Mouse (Mus musculus) liver, embryonic 11.5 days (tissue): ENCODE data around the gene Tmem91. TPM values are rescaled to one million over a fixed set of nuclear protein-coding genes. Genes with fewer than 3 reads are reported as not detected.

Experiments used
- ATAC-seq: fragments of 200-750 bp; cut with Nextera tagmentation; replicated peaks from 2 replicates; pipeline ENCODE4 v1.8.0; 2017; ENCODE audit warnings: moderate number of reproducible peaks, mild to moderate bottlenecking, moderate TSS enrichment, moderate library complexity; ENCODE audit not compliant: low FRiP score
- DNase-seq: peaks from one replicate; pipeline ENCODE4 v3.0.0-alpha.2; 2017; ENCODE audit warnings: low spot score
- H3K27ac ChIP-seq: fragments of 300-500 bp; sonication (generic); 2 replicates; pipeline ENCODE4 v1.5.1; 2014; ENCODE audit warnings: mild to moderate bottlenecking, low read depth, low read length, control low read depth
- H3K27me3 ChIP-seq: fragments of 300-500 bp; sonication (generic); replicated peaks from 2 replicates; pipeline ENCODE4 v1.6.1; 2014; ENCODE audit warnings: low read length, mixed read lengths; ENCODE audit not compliant: control insufficient read depth, insufficient read depth
- H3K36me3 ChIP-seq: fragments of 300-500 bp; sonication (generic); 2 replicates; pipeline ENCODE4 v1.6.1; 2014; ENCODE audit warnings: mild to moderate bottlenecking, low read length, moderate library complexity, mixed read lengths; ENCODE audit not compliant: control insufficient read depth, insufficient read depth
- H3K4me1 ChIP-seq: fragments of 300-500 bp; sonication (generic); replicated peaks from 2 replicates; pipeline ENCODE4 v1.6.1; 2014; ENCODE audit warnings: low read length, mixed read lengths; ENCODE audit not compliant: control insufficient read depth, insufficient read depth
- H3K4me2 ChIP-seq: fragments of 300-500 bp; sonication (generic); 2 replicates; pipeline ENCODE4 v1.6.1; 2014; ENCODE audit warnings: mild to moderate bottlenecking, control low read depth, moderate library complexity
- H3K4me3 ChIP-seq: fragments of 300-500 bp; sonication (generic); 2 replicates; pipeline ENCODE4 v1.5.1; 2014; ENCODE audit warnings: low read depth, low read length, control low read depth
- H3K9ac ChIP-seq: fragments of 300-500 bp; sonication (generic); 2 replicates; pipeline ENCODE4 v1.6.1; 2014; ENCODE audit warnings: low read depth, low read length, control low read depth
- H3K9me3 ChIP-seq: fragments of 300-500 bp; sonication (generic); 2 replicates; pipeline ENCODE4 v1.6.1; 2016; ENCODE audit warnings: low read length, inconsistent platforms, mixed read lengths; ENCODE audit not compliant: control insufficient read depth
- WGBS: fragments of 180-500 bp; shearing (Covaris S2); extraction: QIAGEN DNeasy Blood & Tissue Kit; methylation state at CpG from one replicate; pipeline ENCODE4 v1.1.7; 2014; 5-methylcytosine and 5-hydroxymethylcytosine counted together
- polyA plus RNA-seq: library from polyadenylated mRNA; unstranded; fragments of >200 nt; fragmentation: Nextera tagmentation; extraction: Ambion mirVana; gene quantifications from 2 replicates; pipeline ENCODE4 v1.2.1, GENCODE M21; 2014

Tmem91 gene
- polyA plus RNA-seq, 1 experiment from 2014 or later = 3.3 TPM

GRCm38 (mm10) chr7:25632679-25633078 lies 42.3 kb downstream of the Tmem91 start:
- H3K9ac ChIP-seq = no peak overlapping the region
- peaks cover 4% of the 10 kb centered on the region; the same call in 1 of the 2 replicates for H3K36me3 ChIP-seq
- H3K27me3 ChIP-seq = no peaks in the 10 kb centered on the region
- no peak for ATAC-seq
- no peak overlapping the region for H3K4me2 ChIP-seq
- H3K27ac ChIP-seq = no peak overlapping the region
- peaks cover 8% of the 10 kb centered on the region for H3K4me1 ChIP-seq
- H3K4me3 ChIP-seq = no peak overlapping the region
- WGBS = 69% methylated on average over 5 of the region's 5 CpGs
- no peaks in the 10 kb centered on the region for H3K9me3 ChIP-seq
- DNase-seq = no peak

DNA sequence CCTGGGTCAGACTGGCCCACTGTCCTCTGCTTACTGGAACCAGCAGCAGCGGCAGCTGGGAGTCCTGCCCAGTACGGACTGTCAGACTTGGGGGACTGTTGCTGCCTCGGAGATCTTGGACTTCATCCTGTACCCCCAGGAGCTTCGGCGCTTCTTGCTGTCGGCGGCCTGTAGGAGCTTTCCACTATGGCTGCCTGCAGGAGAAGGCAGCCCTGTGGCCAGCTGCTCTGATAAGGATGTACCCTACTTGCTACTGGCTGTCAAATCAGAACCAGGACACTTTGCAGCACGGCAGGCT lies 46.7 kb downstream of the Tmem91 start:
- Histone ChIP-seq H3K4me3 (peak overlapping the region; percentile 54), H3K9me3 (no peaks in the 10 kb centered on the region), H3K4me1 (peaks cover 20% of the 10 kb centered on the region), H3K4me2 (peak overlapping the region; percentile 91), H3K9ac (peak overlapping the region; percentile 61), H3K27me3 (no peaks in the 10 kb centered on the region), H3K36me3 (peaks cover 4% of the 10 kb centered on the region; the same call in 1 of the 2 replicates), H3K27ac (no peak overlapping the region)
- no peak for DNase-seq
- WGBS = 61% methylated on average over 8 of the region's 8 CpGs
- no peak for ATAC-seq

DNA sequence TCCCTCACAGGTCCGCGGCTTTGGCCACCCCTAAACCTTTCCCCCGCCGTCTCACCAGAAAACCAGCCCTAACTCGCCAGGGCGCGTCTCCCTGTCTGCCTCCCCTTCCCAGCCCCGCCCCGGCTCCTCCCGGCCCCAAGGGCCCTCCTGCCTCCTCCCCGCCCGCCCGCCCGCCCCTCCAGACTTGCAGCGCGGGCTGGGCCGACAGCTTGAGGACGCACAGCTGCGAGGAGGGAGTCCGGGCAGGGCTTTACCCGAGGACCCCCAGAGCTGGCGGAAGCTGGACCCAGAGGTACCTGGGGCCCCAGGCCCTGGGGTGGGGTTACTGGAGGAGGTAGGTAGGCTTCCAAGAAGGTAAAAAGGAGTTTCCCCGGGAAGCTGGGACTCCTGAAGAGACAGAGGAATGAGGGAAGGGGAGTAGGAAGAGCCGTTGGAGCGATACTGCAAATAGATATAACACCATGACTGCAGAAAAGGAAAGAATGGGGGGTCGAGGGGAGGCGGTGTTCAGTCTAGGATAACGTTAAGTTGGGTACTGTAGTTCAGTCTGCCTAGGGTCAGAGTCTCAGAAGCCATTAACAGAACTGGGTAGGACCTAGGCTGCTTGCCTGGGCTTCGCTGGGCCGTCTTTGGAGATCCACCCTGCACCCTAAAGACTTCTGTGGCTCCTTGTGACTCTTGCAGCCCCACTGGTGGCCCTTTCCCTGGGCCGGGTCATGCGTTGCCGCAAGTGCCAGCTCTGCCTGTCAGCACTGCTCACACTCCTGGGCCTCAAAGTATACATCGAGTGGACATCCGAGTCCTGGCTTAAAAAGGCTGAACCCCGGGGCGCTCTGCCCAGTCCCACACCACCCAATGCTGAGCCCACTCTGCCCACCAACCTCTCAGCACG lies 47.3 kb downstream of the Tmem91 start:
- H3K36me3 ChIP-seq = no peaks in the 10 kb centered on the region; the same call in 1 of the 2 replicates
- no peaks in the 10 kb centered on the region for H3K9me3 ChIP-seq
- peak overlapping the region; percentile 61 for H3K9ac ChIP-seq
- DNase-seq (peak; percentile 77), ATAC-seq (peak; percentile 84)
- WGBS = 16% methylated on average over 38 of the region's 38 CpGs
- H3K4me3 ChIP-seq = peak overlapping the region; percentile 54
- H3K27ac ChIP-seq = peak overlapping the region; percentile 73; the same call in 1 of the 2 replicates
- H3K4me2 ChIP-seq = peak overlapping the region; percentile 91
- no peaks in the 10 kb centered on the region for H3K27me3 ChIP-seq
- H3K4me1 ChIP-seq = peaks cover 20% of the 10 kb centered on the region

- ATAC-seq (0 out of 2 replicates have a peak, but pooled peaks have one; percentile 35), DNase-seq (peak; percentile 49)
- Histone ChIP-seq H3K9ac (peak within 1 kb of the TSS; percentile 61), H3K4me2 (peak within 1 kb of the TSS; percentile 91), H3K27ac (peak within 1 kb of the TSS; percentile 73), H3K27me3 (no peaks in the 10 kb centered on the region), H3K36me3 (0 out of 2 replicates have a peak, but pooled peaks cover 3% of the 10 kb centered on the region), H3K9me3 (no peaks in the 10 kb centered on the region), H3K4me3 (peak within 1 kb of the TSS; percentile 54), H3K4me1 (peaks cover 20% of the 10 kb centered on the region)
- WGBS = 10% methylated on average over 29 of the region's 29 CpGs
Measured at GRCm38 (mm10) chr7:25626509-25627430, 48.2 kb downstream of the Tmem91 start, which contains the start of gene B3gnt8. Gene B3gnt8 (plus strand): TSS chr7:25626654.

GRCm38 (mm10) chr7:25625594-25626250 lies 49.2 kb downstream of the Tmem91 start:
- DNase-seq (no peak), ATAC-seq (0 out of 2 replicates have a peak, but pooled peaks have one; percentile 2)
- WGBS = 68% methylated on average over 10 of the region's 10 CpGs
- Histone ChIP-seq H3K9me3 (no peaks in the 10 kb centered on the region), H3K27me3 (no peaks in the 10 kb centered on the region), H3K9ac (no peak overlapping the region), H3K4me1 (peaks cover 20% of the 10 kb centered on the region), H3K36me3 (0 out of 2 replicates have a peak, but pooled peaks cover 3% of the 10 kb centered on the region), H3K27ac (no peak overlapping the region), H3K4me3 (no peak overlapping the region), H3K4me2 (no peak overlapping the region)

DNA sequence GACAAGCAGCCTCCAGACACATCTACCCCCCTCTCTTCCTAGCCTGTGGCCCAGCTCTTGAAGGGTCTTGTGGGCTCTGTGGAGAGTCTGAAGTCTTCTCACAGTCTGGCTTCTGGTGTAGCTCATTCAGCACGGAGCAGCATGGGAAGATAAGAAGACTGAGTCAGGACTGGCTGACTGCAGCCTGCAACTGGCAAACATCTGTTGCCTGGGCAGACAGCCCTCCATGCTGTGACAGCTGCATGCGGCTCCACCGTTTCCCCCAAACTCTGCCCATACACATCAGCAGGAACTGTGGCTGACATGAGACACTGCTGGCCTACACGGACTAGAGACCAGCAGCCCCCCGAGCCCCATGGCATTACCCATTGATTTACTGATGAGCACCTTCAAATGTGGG lies 50.1 kb downstream of the Tmem91 start:
- H3K27me3 ChIP-seq = no peaks in the 10 kb centered on the region
- H3K9ac ChIP-seq = no peak overlapping the region
- no peak for DNase-seq
- peaks cover 24% of the 10 kb centered on the region for H3K4me1 ChIP-seq
- no peak overlapping the region for H3K4me3 ChIP-seq
- no peaks in the 10 kb centered on the region for H3K9me3 ChIP-seq
- no peak overlapping the region for H3K27ac ChIP-seq
- ATAC-seq = no peak
- H3K4me2 ChIP-seq = no peak overlapping the region
- 0 out of 2 replicates have a peak, but pooled peaks cover 3% of the 10 kb centered on the region for H3K36me3 ChIP-seq
- 62% methylated on average over 5 of the region's 5 CpGs for WGBS

DNA sequence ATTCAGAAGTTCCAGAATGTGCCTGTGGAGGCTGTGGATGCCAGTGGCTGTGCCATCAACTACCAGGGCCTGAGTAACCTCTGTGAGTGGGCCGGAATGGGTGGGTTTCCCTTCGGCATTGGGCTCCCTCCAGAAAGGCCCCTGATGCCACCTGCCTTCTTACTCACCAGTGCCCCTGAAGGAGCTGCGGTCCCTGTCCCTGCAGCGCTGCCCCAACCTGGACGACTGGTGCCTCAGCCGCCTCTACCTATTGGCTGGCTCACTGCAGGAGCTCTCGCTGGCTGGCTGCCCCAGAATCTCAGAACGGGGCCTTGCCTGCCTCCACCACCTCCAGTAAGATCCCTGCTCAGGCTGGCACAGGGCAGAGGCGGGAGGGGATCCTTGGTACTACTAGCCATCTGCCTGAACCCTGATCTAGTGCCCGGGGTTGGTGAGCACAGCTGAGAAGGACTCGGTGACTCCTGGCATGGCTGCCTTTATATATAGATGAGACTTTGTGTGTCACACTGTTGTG lies 51.1 kb downstream of the Tmem91 start:
- no peak overlapping the region; the same call in 1 of the 2 replicates for H3K27ac ChIP-seq
- ATAC-seq (no peak), DNase-seq (no peak)
- no peak overlapping the region for H3K9ac ChIP-seq
- no peaks in the 10 kb centered on the region for H3K9me3 ChIP-seq
- H3K4me2 ChIP-seq = no peak overlapping the region
- 86% methylated on average over 11 of the region's 11 CpGs for WGBS
- 0 out of 2 replicates have a peak, but pooled peaks cover 3% of the 10 kb centered on the region for H3K36me3 ChIP-seq
- H3K27me3 ChIP-seq = no peaks in the 10 kb centered on the region
- H3K4me3 ChIP-seq = no peak overlapping the region
- peaks cover 24% of the 10 kb centered on the region for H3K4me1 ChIP-seq

- ATAC-seq = no peak
Measured at GRCm38 (mm10) chr7:25620751-25621150, 54.2 kb downstream of the Tmem91 start.

More at GRCm38 (mm10) chr7:25620751-25621150, 54.2 kb downstream of the Tmem91 start:
- H3K36me3 ChIP-seq = 0 out of 2 replicates have a peak, but pooled peaks cover 3% of the 10 kb centered on the region
- no peak overlapping the region for H3K9ac ChIP-seq
- H3K4me2 ChIP-seq = no peak overlapping the region
- DNase-seq = no peak
- no peak overlapping the region for H3K27ac ChIP-seq
- no peaks in the 10 kb centered on the region for H3K9me3 ChIP-seq
- H3K4me3 ChIP-seq = no peak overlapping the region
- WGBS = 91% methylated on average over 11 of the region's 11 CpGs
- H3K4me1 ChIP-seq = peaks cover 4% of the 10 kb centered on the region
- H3K27me3 ChIP-seq = no peaks in the 10 kb centered on the region
